Mouse (Mus musculus) liver, adult 2 months (tissue): Measurements from ENCODE around the gene Anks3. TPM values are rescaled to one million over a fixed set of nuclear protein-coding genes. Genes with fewer than 3 reads are reported as not detected.

Experiments
- DNase-seq: peaks from one replicate; pipeline ENCODE4 v3.0.0-alpha.2; 2011; ENCODE audit warnings: low read depth, low spot score; ENCODE audit errors: extremely low read depth
- H3K27ac ChIP-seq: fragments of 200-500 bp; replicated peaks from 2 replicates; pipeline ENCODE4 v1.5.1; 2012; ENCODE audit warnings: low read depth, mild to moderate bottlenecking, control low read depth, inconsistent platforms, low read length; ENCODE audit not compliant: insufficient read depth
- H3K27me3 ChIP-seq: fragments of 200-500 bp; 2 replicates; pipeline ENCODE4 v1.6.1; 2012; ENCODE audit warnings: mild to moderate bottlenecking, moderate library complexity, low read length, inconsistent platforms; ENCODE audit not compliant: control insufficient read depth, insufficient read depth
- H3K36me3 ChIP-seq: fragments of 200-500 bp; 2 replicates; pipeline ENCODE4 v1.6.1; 2012; ENCODE audit warnings: low read length, inconsistent platforms; ENCODE audit not compliant: control insufficient read depth, insufficient read depth
- H3K4me1 ChIP-seq: fragments of 200-500 bp; 2 replicates; pipeline ENCODE4 v1.6.1; 2011; ENCODE audit warnings: low read length; ENCODE audit not compliant: control insufficient read depth, insufficient read depth
- H3K4me3 ChIP-seq: fragments of 200-500 bp; 2 replicates; pipeline ENCODE4 v1.5.1; 2011; ENCODE audit warnings: low read depth, mild to moderate bottlenecking, control low read depth, low read length, moderate library complexity; ENCODE audit not compliant: insufficient read depth
- H3K79me2 ChIP-seq: fragments of 200-500 bp; 2 replicates; pipeline ENCODE4 v1.6.1; 2012; ENCODE audit warnings: inconsistent platforms, mild to moderate bottlenecking, low read length, moderate library complexity; ENCODE audit not compliant: control insufficient read depth, insufficient read depth
- H3K9ac ChIP-seq: fragments of 200-500 bp; 2 replicates; pipeline ENCODE4 v1.6.1; 2012; ENCODE audit warnings: low read depth, mild to moderate bottlenecking, control low read depth, inconsistent platforms, low read length
- CTCF ChIP-seq: fragments of 200-500 bp; IDR thresholded peaks from 2 replicates; pipeline ENCODE4 v1.5.1; 2011; ENCODE audit warnings: low read depth, low read length, control low read depth
- POLR2A ChIP-seq: fragments of 200-500 bp; IDR thresholded peaks from 2 replicates; pipeline ENCODE4 v1.6.1; 2011; ENCODE audit warnings: low read length, control low read depth; ENCODE audit not compliant: insufficient read depth; ENCODE audit errors: extremely low read depth
- WGBS: fragments of 180-500 bp; shearing (Covaris S2); methylation state at CpG from one replicate; pipeline ENCODE4 v1.1.7; 2018; 5-methylcytosine and 5-hydroxymethylcytosine counted together
- polyA plus RNA-seq: library from polyadenylated mRNA; depleted of rRNA; stranded (reverse); fragments of >200 nt; gene quantifications from 2 replicates; pipeline ENCODE4 v1.2.3, GENCODE M21; 2012
- total RNA-seq: library from RNA; depleted of rRNA; stranded (reverse); fragments of >200 nt; gene quantifications from 2 replicates; pipeline ENCODE4 v1.2.3, GENCODE M21; 2014

Anks3 gene
- total and polyA plus RNA-seq, 2 experiments: 11.3 to 22.3 TPM

GRCm38 (mm10) chr16:4974521-4974920 lies 10.5 kb upstream of the Anks3 start:
- Histone ChIP-seq H3K4me1 (no peaks in the 10 kb centered on the region), H3K79me2 (no peaks in the 10 kb centered on the region), H3K27me3 (no peaks in the 10 kb centered on the region), H3K4me3 (no peak overlapping the region), H3K36me3 (no peaks in the 10 kb centered on the region), H3K27ac (no peak overlapping the region), H3K9ac (no peak overlapping the region)
- TF ChIP-seq POLR2A (no peak), CTCF (no peak)
- 92% methylated on average over 5 of the region's 5 CpGs for WGBS
- no peak for DNase-seq

- no peak overlapping the region for H3K4me3 ChIP-seq
- no peaks in the 10 kb centered on the region for H3K27me3 ChIP-seq
- no peaks in the 10 kb centered on the region for H3K79me2 ChIP-seq
- no peak for TF ChIP-seq CTCF
- no peak for TF ChIP-seq POLR2A
- H3K9ac ChIP-seq: no peak overlapping the region
- 74% methylated on average over 4 of the region's 4 CpGs for WGBS
- H3K36me3 ChIP-seq: no peaks in the 10 kb centered on the region
- DNase-seq: no peak
- no peak overlapping the region for H3K27ac ChIP-seq
- no peaks in the 10 kb centered on the region for H3K4me1 ChIP-seq
Measured at GRCm38 (mm10) chr16:4971626-4972025, 7.6 kb upstream of the Anks3 start.

GRCm38 (mm10) chr16:4969055-4969843 lies 5.2 kb upstream of the Anks3 start:
- Histone ChIP-seq H3K79me2 (no peaks in the 10 kb centered on the region), H3K9ac (no peak overlapping the region), H3K4me3 (no peak overlapping the region), H3K36me3 (no peaks in the 10 kb centered on the region), H3K4me1 (peaks cover 3% of the 10 kb centered on the region; the same call in 1 of the 2 replicates), H3K27ac (no peak overlapping the region), H3K27me3 (no peaks in the 10 kb centered on the region)
- 86% methylated on average over 5 of the region's 5 CpGs for WGBS
- no peak for DNase-seq
- TF ChIP-seq CTCF (no peak), POLR2A (no peak)

GRCm38 (mm10) chr16:4968426-4968825 lies 4.4 kb upstream of the Anks3 start:
- Histone ChIP-seq H3K27me3 (no peaks in the 10 kb centered on the region), H3K79me2 (peaks cover 4% of the 10 kb centered on the region; the same call in 1 of the 2 replicates), H3K27ac (no peak overlapping the region), H3K9ac (no peak overlapping the region), H3K4me1 (peaks cover 4% of the 10 kb centered on the region; the same call in 1 of the 2 replicates), H3K36me3 (no peaks in the 10 kb centered on the region), H3K4me3 (no peak overlapping the region)
- WGBS: 86% methylated on average over 3 of the region's 3 CpGs
- TF ChIP-seq CTCF: no peak
- no peak for TF ChIP-seq POLR2A
- no peak for DNase-seq

GRCm38 (mm10) chr16:4965392-4966129 lies 1.6 kb upstream of the Anks3 start:
- no peak for TF ChIP-seq CTCF
- no peak for TF ChIP-seq POLR2A
- no peaks in the 10 kb centered on the region for H3K27me3 ChIP-seq
- H3K79me2 ChIP-seq: peaks cover 12% of the 10 kb centered on the region; the same call in 1 of the 2 replicates
- no peak for DNase-seq
- no peak overlapping the region for H3K4me3 ChIP-seq
- H3K9ac ChIP-seq: no peak overlapping the region
- H3K4me1 ChIP-seq: peaks cover 9% of the 10 kb centered on the region; the same call in 1 of the 2 replicates
- WGBS: 92% methylated on average over 8 of the region's 8 CpGs
- no peak overlapping the region for H3K27ac ChIP-seq
- H3K36me3 ChIP-seq: no peaks in the 10 kb centered on the region
